Mouse (Mus musculus) right cerebral cortex, postnatal 10 days (tissue): ENCODE measurements around the gene Dntt.
A peak's percentile ranks its signal among the peaks of the same experiment; 100 is the strongest.

Experiments
- DNase-seq, 2 experiments: peaks; one replicate each; pipeline ENCODE4 v3.0.0; 2021; ENCODE audit warnings: low spot score in 2 of 2

The Dntt gene

DNA sequence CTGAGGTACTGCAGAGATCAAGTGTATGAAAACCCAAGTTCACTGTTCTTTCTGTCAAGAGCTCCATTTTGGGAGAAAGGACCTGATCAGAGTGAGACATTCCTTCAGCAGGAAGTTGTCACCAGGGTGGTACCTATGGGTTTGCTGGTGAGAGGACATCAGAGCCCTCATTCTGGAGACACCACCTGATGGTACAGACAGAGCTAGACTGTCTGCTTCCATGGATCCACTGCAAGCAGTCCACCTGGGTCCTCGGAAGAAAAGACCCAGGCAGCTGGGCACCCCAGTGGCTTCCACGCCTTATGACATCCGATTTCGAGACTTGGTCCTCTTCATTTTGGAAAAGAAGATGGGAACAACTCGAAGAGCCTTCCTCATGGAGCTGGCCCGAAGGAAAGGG, at the start of gene Dntt:
Gene Dntt (plus strand): TSS at position 57 of the 400 bp plus-strand sequence.
- no peak for DNase-seq

DNA sequence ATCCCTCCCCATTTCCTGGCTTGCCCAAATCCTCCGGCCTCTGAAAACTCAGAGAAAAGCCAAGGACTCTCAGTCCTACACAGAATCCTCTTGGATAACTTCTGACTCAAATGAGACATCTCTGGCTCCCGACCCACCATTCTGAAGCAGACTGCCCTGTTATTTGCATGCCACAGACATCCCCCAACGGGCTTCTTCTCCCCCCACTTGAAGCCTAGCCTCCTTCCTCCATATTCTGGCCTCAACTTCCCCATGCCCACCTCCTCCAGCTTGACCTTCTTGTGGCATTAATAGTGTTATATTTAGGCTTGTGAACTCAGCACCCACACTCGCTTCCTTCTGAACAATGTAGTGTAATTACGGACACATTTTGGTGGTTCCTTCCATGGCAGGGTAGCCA, 48.4 kb upstream of the Dntt start:
- no peak for DNase-seq

DNA sequence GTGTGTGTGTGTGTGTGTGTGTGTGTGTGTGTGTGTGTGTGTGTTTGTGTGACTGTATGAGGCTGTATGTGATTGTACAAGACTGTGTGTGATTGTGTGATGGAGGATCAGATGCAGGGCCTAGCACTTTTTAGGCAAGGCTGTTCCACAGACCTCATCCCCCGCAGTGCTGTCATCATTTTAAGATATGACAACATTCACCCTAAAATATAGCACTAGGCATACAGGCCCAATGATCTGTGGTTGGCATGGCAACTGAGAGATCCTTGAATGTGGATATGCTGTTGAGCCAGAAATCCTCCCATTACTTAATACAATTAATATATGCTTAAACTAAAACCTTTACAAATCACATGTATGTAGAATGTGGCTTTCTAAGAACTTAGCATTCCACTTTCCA, 44.5 kb upstream of the Dntt start:
- DNase-seq: peak; percentile 57 to 76

DNA sequence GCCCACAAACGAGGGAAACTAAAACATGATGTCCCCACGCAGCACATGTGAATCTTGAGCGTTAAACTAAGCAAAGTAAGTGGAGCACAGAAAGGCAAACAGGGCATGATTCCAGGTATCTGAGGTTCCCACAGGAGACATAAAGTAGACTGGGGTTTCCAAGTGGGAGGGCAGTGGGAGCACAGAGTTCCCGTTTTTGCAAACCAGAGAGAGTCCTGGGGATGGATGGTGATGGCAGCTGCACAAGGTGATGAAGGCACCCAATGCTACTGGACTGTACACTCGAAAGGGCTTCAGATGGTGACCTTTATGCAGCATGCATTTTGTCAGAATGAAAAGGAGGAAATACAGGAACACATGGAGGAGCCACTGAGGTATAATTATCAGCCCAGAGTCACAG, 40.2 kb upstream of the Dntt start:
- no peak for DNase-seq

DNA sequence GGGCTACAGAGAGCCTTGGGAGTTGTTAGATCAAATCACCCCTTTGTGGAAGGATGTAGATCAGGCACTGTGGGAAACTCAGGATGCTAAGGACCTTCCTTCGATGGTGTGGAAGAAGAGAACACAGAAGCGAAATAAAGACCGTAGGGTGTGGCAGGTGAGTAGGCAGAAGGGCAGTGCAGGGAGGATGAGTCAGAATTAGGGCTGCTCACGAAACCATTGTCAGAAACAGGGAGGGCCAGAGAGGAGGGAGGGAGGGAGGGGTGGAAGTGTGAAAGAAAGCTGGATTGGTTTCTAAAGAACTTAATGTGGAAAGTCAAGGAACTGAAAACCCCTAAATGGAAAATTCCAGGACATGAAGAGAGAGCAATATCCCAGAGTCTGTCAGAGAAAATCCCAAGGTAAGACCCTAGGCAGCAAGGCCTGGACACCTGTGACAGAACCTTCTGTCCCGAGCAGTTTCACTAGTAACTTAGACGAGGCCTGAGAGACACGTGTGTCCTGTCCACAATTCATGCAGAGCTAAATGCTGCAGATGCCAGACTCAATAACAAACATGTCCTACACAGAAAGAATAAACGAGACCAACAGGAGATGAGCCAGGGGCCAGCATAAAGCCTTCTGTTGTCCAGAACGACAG, 39.0 kb upstream of the Dntt start:
- no peak for DNase-seq

DNA sequence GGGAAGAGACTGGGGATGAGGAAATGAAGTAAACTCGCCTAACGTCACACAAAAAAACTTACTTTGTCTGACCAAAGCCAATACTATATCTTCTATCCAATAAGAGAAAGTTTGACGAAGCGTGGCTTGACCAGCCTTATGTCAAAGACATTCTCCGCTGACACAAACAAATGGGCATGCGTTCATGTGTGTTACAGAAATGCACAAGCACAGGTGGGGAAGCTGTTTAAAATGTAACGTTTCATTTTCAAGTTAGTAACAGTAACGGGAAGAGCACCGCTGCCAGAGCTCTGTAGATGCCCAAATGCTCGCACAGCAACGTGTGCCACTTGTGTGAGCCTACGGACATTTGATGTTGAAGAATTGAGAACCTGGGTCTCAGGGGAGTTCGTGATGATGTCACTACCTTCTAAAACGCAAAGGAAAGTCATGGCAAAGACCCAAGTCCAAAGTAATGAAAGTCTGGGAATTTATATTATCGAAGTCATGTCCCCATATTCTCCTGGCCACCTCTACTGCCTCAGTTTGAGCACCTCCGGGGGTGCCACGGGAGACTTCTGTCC, 38.2 kb upstream of the Dntt start:
- no peak for DNase-seq

DNA sequence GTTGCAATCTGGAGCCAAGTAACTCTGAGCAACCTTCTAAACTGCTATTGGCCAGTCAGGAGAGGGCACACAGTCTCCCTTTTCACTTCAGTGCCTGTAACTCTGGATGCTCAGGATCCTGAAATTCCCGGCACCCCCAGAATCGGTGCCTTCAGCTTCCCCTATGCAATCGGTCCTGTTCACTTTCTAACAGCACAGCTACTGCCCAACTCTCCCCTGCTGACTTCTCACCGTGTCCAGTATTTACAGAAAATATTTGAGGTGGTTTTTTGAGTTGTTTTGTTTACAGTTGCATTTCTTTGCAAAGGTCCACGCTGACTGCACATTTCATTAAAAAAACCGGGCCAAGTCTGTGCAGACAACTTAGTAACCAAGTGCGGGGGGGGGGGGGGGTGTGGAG, 37.4 kb upstream of the Dntt start:
- DNase-seq: no peak

DNA sequence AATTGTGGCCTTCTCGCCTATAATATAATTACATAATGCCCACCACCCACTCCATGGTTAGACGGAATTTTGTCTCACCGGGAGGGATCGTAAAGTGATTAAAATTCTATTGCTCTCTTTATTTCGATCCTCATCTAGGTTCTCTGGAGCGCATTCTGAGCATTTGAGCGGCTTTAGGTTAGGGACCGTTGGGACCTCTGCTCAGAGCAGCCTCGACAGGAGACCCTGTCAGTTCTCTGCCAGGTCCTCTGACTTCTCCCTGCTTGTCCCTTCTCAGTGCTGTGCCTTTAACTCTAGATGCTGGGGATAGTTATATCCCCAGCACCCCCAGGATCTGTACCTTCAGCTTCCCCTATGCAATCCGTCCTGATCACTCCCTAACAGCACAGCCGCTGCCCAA, 37.0 kb upstream of the Dntt start:
- DNase-seq: no peak

DNA sequence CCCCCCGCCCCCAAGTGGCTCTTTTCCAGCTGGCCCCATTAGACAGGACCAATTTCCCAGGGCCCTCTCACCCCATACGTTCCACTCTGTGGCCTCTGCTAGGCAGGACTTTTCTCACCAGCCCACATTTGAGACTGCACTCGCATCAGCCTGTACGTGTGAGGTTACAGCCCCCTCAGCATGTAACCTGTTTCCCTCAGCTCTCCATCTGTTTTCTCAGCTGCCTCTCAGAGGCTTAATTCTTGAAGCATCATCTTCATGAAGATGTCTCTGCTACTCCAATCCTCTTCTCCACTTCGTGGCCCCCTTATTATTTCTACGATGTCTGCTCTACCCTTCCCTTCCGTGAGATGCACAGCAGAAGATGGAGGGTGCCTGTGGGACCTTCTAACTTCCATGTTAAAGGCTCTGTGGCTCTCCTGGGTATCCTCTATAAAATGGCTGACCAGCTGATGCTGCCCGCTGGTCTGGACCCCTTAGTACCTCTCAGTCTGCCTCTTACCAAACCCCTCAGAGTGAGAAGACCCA, 36.5 kb upstream of the Dntt start:
- DNase-seq: no peak

DNA sequence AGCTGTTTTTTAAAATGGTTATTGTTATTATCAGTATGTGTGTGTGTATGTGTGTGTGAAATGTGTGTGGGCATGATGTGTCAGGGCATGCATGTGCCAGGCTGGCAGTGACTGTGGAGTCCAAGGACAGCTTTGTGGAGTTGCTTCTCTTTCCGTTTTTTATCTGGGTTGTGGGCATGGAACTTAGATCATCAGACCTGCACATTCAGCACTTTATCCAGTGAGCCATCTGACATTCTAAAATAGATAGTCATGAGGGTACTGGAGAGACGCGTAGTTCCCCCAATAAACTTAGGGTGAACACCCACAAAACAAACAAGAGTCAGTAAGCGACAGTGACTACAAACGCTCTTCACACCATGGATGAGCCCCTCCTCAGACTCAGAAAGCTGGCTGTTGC, 35.7 kb upstream of the Dntt start:
- DNase-seq: no peak

DNA sequence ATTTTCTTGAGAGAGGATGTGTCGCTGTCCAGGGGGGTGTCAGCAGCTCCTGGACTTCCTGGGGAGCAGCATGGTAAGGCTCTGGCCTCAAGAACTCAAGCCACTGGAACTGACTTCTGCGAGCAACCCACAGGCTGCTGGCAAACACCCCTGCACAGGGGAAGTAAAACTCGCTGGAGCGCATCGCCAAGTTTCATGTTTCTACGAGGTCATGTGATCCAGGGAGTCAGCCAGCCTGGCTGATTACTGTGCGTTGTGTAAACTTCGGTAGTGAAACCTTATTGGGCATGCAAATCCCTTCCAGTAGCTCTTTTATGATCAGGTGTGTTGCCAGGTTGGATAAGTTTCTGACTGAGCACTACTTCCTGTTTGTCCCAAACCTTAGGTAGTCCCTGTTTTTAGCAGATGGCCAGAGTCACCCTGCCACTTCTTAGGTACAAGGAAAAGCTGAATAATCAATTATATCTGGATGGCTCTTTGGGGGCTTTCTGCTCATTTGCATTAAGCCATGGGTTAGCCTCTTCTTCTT, 35.0 kb upstream of the Dntt start, which contains the start of gene Blnk:
Gene Blnk (minus strand): TSS at position 479 of the 529 bp plus-strand sequence.
- DNase-seq: peak; percentile 68 to 73

DNA sequence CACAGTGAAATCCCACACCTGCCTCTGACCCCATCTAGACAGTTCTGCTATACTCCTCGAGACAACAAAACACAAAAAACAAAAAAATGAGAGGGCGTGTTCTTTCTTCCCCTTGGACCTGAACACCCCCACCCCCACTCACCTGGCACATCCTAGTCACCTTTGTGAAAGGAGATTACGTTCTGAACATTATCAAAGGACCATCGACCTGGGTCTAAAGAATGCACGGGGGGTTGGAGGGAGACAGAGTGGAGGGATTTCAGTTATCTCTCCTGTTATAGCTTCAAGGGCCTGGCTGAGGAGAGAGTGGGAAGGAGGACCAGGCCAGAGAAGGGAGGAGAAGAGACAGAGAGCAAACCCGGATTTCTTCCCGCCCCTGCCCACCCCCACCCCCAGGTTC, 34.2 kb upstream of the Dntt start:
- no peak for DNase-seq

DNA sequence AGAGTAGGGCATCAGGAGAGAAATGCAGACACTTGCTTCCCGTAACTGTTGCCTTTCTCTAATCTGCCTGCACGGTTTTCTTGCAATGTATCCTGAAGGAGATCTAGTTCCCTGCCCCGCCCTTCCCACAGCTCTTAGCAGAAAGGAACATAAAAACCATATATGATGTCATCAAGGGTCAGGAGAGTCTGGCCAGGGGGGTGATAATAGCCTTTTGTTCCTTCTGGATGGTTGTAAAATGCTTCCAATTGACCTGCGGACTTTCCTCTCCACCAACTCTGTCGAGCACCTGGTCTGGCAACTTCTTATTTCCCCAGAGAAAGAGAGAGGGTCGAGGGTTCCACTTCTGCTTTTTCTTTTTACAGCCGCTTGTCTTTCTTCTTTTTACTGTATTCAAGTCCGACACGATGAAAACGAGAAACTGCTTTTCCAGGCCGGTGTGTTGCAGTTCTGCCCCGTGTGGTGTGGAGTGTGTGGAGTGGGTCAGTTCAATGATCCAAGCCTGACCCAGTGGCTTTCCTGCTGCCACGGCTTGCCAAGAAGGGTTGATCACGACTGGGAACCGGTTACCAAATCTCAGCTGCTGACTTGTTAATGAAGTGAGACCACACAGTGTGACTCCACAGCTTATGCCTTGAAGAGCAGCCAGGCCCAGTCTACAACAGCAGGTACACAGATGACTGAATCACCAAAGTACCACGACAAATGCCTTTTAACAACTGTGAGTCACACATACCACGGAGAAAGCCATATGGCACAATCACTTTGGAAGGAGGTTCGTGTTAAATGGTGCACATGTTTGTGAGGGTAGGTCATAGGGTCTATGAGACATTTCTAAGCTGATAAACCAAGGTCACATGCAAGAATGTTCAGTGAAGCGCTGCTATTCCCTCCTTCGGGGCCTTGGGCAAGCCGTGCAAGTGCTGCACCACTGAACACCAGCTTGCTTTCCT, 33.4 kb upstream of the Dntt start:
- no peak for DNase-seq

DNA sequence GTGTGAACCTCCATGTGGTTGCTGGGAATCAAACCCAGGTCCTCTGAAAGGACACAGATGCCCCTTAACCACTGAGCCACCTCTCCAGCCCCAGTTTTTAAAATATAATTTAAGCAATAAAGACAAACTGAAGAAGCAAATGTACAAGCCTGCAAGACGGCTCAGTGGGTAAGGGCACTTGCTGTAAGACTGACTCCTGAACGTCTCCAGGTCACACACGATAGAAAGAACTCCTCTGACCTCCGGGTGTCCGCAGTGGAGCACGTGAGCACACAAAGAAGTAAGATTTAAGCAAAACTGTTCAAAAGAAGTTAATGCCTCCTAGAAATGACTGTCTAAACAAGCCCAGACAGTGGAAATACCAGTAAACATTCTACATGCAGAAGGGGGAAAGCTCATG, 32.4 kb upstream of the Dntt start:
- no peak for DNase-seq

DNA sequence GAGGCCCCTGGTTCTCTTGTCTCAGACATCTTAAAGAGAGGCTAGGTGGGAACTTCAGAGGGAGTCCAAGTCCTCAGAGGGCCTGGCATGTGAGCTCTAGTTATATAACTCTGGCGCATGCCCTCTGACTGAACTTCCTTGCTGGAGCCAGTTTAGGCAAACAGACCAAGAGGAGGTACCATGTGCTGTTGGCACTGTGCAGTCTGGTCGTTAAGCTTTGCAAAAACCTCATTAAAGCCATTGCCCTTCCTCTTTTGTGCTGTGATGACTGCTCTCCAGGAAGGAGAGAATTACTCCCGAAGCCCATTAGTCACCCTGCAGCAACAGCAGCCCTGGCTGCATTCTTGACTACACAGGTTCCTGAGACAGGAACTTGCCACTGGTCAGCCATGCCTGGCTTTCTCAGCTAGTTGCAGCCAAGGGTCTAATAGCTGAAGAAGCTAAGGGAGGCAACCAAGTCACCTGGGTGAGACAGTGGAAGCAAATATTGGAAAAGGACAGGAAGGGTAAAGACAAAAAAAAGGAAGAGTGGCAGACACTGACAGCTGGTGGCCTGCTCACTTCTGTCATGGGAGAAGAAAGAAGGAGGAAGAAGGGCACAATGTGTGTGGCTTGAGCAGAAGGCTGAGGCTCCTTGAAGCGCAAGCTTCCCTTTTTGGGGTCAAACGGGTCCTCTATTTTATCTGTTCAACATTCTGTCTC, 30.5 kb upstream of the Dntt start:
- no peak for DNase-seq

DNA sequence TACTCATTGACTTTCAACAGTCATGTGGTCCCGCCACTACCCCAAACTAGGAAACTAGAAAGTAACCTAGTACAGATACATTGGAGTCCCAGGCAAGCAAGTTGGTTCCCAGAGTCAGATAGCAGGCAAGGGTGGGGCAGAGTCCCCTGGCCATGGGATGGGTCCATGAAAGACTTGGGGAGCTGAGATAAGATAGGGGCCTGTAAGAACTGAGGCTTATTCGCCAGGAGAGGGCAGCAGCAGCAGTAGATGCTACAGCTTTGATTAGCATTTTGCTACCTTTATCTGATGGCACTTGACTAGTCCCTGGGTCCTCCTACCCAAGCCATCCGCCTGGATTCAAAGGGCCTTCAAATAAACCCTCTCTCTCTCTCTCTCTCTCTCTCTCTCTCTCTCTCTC, 29.5 kb upstream of the Dntt start:
- no peak for DNase-seq

DNA sequence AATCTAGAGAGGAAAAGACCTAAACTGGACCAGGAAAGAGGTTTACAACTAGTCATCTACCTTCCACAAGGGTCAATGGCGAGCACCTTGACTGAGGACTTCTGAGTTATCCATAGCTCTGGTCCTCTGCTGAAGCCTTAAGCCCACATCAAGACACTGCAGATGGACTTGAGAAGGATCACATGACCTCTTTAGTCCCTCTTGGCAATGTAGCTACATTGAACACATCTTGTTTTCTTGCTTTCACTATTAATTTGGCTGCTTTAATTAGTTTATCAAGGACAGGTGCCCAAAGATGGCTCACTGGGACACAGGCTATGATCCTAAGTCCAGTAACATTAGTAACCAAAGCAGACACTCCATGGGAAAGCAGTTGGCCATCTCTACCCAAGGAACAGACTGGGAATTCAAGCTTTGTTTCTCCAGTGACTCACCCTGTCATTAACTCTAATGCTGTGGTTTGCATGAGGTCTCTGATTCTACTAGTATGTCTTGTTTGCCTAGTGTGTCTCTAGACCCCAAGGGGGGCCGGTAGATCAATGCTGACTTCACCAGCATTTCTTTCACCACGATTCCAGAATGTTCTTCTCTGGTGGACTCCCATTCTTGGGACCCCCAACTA, 25.3 kb upstream of the Dntt start:
- DNase-seq: no peak

DNA sequence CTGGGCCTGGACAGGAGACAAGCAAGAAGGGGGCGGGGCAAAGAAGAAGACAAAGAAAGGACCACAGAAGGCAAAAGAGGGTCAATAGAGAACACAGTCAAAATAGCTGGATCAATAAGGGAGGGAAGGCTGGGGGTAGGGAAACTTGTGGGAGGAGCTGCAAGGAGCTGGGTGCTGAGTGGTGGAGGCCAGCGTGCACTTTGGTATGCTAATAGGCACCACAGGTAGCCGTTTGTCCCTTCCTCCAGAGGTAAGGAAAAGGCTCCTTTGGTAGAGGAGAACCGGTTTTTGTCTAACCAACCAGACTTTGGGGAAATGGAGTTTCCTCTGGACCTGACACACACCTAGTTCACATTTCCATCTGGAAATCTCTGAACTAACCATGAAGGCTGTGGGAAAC, 22.5 kb upstream of the Dntt start:
- DNase-seq: no peak

DNA sequence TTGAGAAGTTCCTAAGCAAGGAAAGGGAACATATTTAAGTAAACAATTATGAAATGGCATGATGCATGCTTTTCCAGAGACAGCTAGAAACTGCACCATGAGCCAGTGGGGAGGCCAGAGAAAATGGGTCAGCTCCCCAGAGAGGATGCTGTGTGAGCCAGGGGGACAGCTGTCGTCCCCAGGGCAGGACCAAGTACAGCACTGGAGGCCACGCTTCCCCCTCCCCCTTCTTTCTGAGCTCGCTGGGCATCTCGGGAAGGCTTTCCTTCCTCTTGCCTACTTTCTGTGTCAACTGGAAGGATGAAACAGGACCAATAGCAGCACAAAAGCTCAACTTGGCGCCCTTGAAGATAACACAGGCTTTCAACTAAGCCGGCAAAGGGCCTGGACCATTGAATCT, 21.7 kb upstream of the Dntt start:
- no peak for DNase-seq

DNA sequence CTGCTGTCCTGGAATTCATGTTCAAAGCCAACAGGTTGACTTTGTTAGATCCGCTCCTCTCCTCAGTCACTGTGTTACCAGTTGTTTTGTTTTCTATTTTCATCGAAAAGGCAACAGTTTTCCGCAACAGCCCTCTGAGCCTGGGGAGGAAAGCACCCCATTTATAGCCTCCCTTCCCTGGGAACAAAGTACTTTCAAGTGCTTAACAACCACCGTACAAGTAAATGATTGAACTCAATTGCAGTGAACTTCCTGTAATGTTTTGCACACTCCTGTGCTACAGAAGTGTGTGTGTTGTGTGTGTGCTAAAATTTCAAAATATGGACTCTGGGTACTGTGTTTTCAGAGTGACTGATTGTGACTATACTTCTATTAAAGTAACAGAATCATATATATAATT, 21.3 kb upstream of the Dntt start:
- no peak for DNase-seq

DNA sequence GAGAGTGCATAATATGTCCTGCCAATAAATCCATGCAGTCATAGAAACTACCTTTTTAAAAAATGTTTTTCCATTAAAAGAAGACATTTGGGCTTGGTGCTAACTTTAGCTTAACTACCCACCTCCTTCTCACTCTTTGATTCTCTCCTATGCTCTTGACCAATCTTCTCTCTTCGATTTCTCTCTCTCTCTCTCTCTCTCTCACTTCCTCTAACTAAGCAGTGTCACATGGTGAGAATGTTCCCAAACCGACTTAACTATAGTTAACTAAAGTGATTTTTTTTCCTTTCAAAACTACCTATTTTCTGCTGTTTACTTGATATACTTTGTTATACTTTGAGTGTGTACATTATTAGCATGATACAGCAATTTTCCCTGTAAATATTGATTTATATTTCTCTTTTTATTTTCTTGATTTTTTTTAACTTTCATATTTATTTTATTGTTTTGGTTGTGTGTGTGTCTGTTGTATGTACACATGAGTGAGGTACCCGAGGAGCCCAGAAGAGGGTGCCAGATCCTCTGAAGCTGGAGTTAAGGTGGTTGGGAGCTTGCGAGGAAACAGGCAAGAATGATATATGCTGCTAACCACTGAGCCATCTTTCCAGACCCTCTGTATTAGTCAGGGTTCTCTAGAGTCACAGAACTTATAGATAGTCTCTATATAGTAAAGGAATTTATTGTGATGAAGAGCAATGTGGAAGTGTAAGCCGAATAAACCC, 20.2 kb upstream of the Dntt start:
- no peak for DNase-seq
